Mouse (Mus musculus) ES-Bruce4 (cell line): Measurements from ENCODE around the gene Tiam1.

Experiments
- CTCF ChIP-seq: IDR thresholded peaks from one replicate; pipeline ENCODE4 v1.8.1; 2011; ENCODE audit warnings: low read depth, low read length
- EP300 ChIP-seq: IDR thresholded peaks from 2 replicates; pipeline ENCODE4 v1.6.1; 2011; ENCODE audit warnings: low read depth, low read length; ENCODE audit not compliant: insufficient read depth

DNA sequence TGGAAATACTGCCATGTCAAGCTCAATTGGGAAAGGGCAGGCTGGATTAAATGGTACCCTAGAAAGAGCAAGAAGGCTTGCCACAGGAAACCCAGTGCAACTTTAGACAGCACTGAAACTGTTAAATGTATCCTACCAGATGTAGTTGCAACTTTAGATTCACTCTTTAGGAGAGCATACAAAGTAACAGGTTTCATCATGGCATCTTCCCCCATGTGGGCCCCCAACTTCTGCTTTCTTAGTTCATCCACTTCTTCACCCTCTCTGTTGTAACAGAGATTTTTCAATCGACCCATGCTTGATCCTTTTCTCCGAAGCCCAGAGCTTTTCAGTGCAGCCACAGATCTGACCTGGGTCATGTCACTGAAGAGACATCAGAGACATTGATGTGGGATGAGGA is 379.8 kb downstream of the Tiam1 start:
- no peak for TF ChIP-seq CTCF
- no peak for TF ChIP-seq EP300
